Mouse (Mus musculus) leukemia stem cell, adult 10-12 weeks (primary cell): Measurements from ENCODE around the gene Plekho1. TPM values are rescaled to one million over a fixed set of nuclear protein-coding genes. Genes with fewer than 3 reads are reported as not detected.

ENCODE experiments used
- polyA plus RNA-seq: library from polyadenylated mRNA; stranded (reverse); fragments of >175 nt; gene quantifications from 2 replicates; pipeline ENCODE4 v1.2.3, GENCODE M21; 2012; ENCODE audit warnings: low replicate concordance

The Plekho1 gene
- 85.7 and 240 TPM in 2 replicates for polyA plus RNA-seq

GRCm38 (mm10) chr3:95995802-95996428, at the start of gene Plekho1:
TSS of gene Plekho1 (minus strand) at chr3:95996001.

Other genes with a start within 250 kb of the Plekho1 start
- 5.1 and 23.2 TPM in 2 replicates for gene Tars2, start 235.8 kb downstream of the Plekho1 start, polyA plus RNA-seq
- 4.0 and 10.0 TPM in 2 replicates for gene Rprd2, start 177.1 kb downstream of the Plekho1 start, polyA plus RNA-seq
- gene Prpf3, start 140.1 kb downstream of the Plekho1 start, polyA plus RNA-seq = 4.5 and 12.9 TPM in 2 replicates
- 5.5 and 129 TPM in 2 replicates for gene Mrps21, start 124.5 kb downstream of the Plekho1 start, polyA plus RNA-seq
- gene Ciart, start 113.8 kb downstream of the Plekho1 start, polyA plus RNA-seq = 1.7 and 2.3 TPM in 2 replicates
- gene BC028528, start 104.0 kb downstream of the Plekho1 start, polyA plus RNA-seq = 0.88 TPM in 1 of 2 replicates, not detected in the other
- 74.2 and 153 TPM in 2 replicates for gene Aph1a, start 102.0 kb downstream of the Plekho1 start, polyA plus RNA-seq
- not detected in 2 replicates for gene Car14, start 91.3 kb downstream of the Plekho1 start, polyA plus RNA-seq
- 47.1 and 116 TPM in 2 replicates for gene Anp32e, start 66.8 kb downstream of the Plekho1 start, polyA plus RNA-seq
- 4.6 and 7.9 TPM in 2 replicates for gene Vps45, start 62.5 kb upstream of the Plekho1 start, polyA plus RNA-seq
- 10.2 and 10.8 TPM in 2 replicates for gene Otud7b, start 108.5 kb upstream of the Plekho1 start, polyA plus RNA-seq
- gene Mtmr11, start 166.0 kb upstream of the Plekho1 start, polyA plus RNA-seq = 0.05 TPM in 1 of 2 replicates, not detected in the other
- gene Sf3b4, start 176.3 kb upstream of the Plekho1 start, polyA plus RNA-seq = 1,248 and 1,630 TPM in 2 replicates
- 0.30 and 0.48 TPM in 2 replicates for gene Sv2a, start 185.2 kb upstream of the Plekho1 start, polyA plus RNA-seq
- 39.2 and 106 TPM in 2 replicates for gene Bola1, start 223.7 kb upstream of the Plekho1 start, polyA plus RNA-seq
- 1.3 TPM in 1 of 2 replicates, not detected in the other for gene Hist2h2ab, start 223.9 kb upstream of the Plekho1 start, polyA plus RNA-seq
- gene Hist2h2ac, start 224.9 kb upstream of the Plekho1 start, polyA plus RNA-seq = 8.5 and 10.0 TPM in 2 replicates
- 0.61 and 1.7 TPM in 2 replicates for gene Hist2h2be, start 225.1 kb upstream of the Plekho1 start, polyA plus RNA-seq
- gene Hist2h3c2, start 243.1 kb upstream of the Plekho1 start, polyA plus RNA-seq = 71.6 and 90.2 TPM in 2 replicates
- 29.7 and 84.3 TPM in 2 replicates for gene Hist2h2aa2, start 244.3 kb upstream of the Plekho1 start, polyA plus RNA-seq
- 4.9 and 17.3 TPM in 2 replicates for gene Hist2h2aa1, start 249.5 kb upstream of the Plekho1 start, polyA plus RNA-seq